Mouse (Mus musculus) gastrocnemius, postnatal 25 days (tissue): ENCODE results near the gene Dnah9. TPM values are rescaled to one million over a fixed set of nuclear protein-coding genes. Genes with fewer than 3 reads are reported as not detected.

Experiments used
- DNase-seq: peaks from one replicate; pipeline ENCODE4 v3.0.0; 2022
- long read RNA-seq, 2 experiments: library from polyadenylated mRNA; stranded (forward); transcript quantifications; one replicate each; pipeline ENCODE4 v2.0.0; 2021
- total RNA-seq, 2 experiments: library from RNA; stranded (reverse); gene quantifications; 1 replicate in 1 of 2; 2 replicates in 1 of 2; pipeline ENCODE4 v1.2.3; 2021

The Dnah9 gene
- total RNA-seq = not detected
- long read RNA-seq, experiment 1 = 0 reads
- long read RNA-seq, experiment 2 = 0 reads

- DNase-seq = peak; percentile 36
Observed at GRCm38 (mm10) chr11:66167801-66168651, at the start of gene Dnah9. Dnah9 (minus strand) TSS chr11:66168551.

- DNase-seq = peak; percentile 42
Observed at GRCm38 (mm10) chr11:66188627-66189287, 20.4 kb upstream of the Dnah9 start.

- no peak for DNase-seq
Observed at GRCm38 (mm10) chr11:66188146-66188545, 19.8 kb upstream of the Dnah9 start.

- no peak for DNase-seq
Observed at GRCm38 (mm10) chr11:66177781-66178180, 9.4 kb upstream of the Dnah9 start.

GRCm38 (mm10) chr11:66164022-66164421 is 4.3 kb downstream of the Dnah9 start:
- DNase-seq = no peak

GRCm38 (mm10) chr11:66140631-66141252 is 27.6 kb downstream of the Dnah9 start:
- no peak for DNase-seq

- DNase-seq = no peak
Observed at GRCm38 (mm10) chr11:66134826-66135225, 33.5 kb downstream of the Dnah9 start.

GRCm38 (mm10) chr11:66126150-66126549 is 42.2 kb downstream of the Dnah9 start:
- no peak for DNase-seq

- no peak for DNase-seq
Observed at GRCm38 (mm10) chr11:66124496-66124895, 43.9 kb downstream of the Dnah9 start.

GRCm38 (mm10) chr11:66122017-66122416 is 46.3 kb downstream of the Dnah9 start:
- no peak for DNase-seq

- DNase-seq = no peak
Observed at GRCm38 (mm10) chr11:66083663-66084254, 84.6 kb downstream of the Dnah9 start.

- no peak for DNase-seq
Observed at GRCm38 (mm10) chr11:66072921-66073320, 95.4 kb downstream of the Dnah9 start.

- no peak for DNase-seq
Observed at GRCm38 (mm10) chr11:66058956-66059355, 109.4 kb downstream of the Dnah9 start.

- no peak for DNase-seq
Observed at GRCm38 (mm10) chr11:66051294-66051693, 117.1 kb downstream of the Dnah9 start.

- no peak for DNase-seq
Observed at GRCm38 (mm10) chr11:66049146-66049545, 119.2 kb downstream of the Dnah9 start.

GRCm38 (mm10) chr11:66046594-66047193 is 121.7 kb downstream of the Dnah9 start:
- DNase-seq = no peak

GRCm38 (mm10) chr11:66043635-66044034 is 124.7 kb downstream of the Dnah9 start:
- no peak for DNase-seq

GRCm38 (mm10) chr11:66042531-66042930 is 125.8 kb downstream of the Dnah9 start:
- no peak for DNase-seq

- no peak for DNase-seq
Observed at GRCm38 (mm10) chr11:66025728-66026127, 142.6 kb downstream of the Dnah9 start.

GRCm38 (mm10) chr11:65975871-65976270 is 192.5 kb downstream of the Dnah9 start:
- no peak for DNase-seq

GRCm38 (mm10) chr11:65930796-65931195 is 237.6 kb downstream of the Dnah9 start:
- DNase-seq = no peak

GRCm38 (mm10) chr11:65930359-65930758 is 238.0 kb downstream of the Dnah9 start:
- DNase-seq = no peak
